Mouse (Mus musculus): Measurements from ENCODE around the gene Cd300lf. TPM values are rescaled to one million over a fixed set of nuclear protein-coding genes. Genes with fewer than 3 reads are reported as not detected.
A peak's percentile ranks its signal among the peaks of the same experiment; 100 is the strongest.

Gene Cd300lf
- total and polyA plus RNA-seq, 3 experiments, result 15.5 to 36.9 (median 35.3) TPM

DNA sequence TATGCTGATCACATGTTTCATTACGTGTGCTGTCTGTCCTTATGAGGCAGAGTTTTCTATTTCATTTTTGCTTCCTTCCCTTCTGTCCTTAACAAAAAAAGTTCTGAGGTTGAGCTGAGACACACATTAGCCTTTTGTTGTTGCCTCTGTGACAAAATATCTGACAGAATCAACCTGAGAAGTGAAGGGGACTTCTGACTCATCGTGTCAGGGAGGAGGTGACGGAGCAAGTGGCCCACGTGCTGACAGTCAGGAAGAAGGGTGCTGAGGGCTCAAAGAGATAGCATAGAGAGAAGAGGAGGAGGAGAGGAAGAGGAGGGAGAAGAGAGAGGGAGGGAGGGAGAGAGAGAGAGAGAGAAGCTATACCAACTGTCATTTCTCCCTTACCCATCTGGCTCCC, 5.3 kb downstream of the Cd300lf start (continued):
- TF ChIP-seq PAX5 (IDR thresholded peaks at IDR 0.05; ENCODE audit: low read length), result no peak
- TF ChIP-seq MYC (IDR thresholded peaks at IDR 0.05; ENCODE audit: low read depth, low read length), result no peak
- TF ChIP-seq NRF1 (IDR thresholded peaks at IDR 0.05; ENCODE audit: low read depth, low read length), result 0 out of 2 replicates have a peak, but pooled peaks have one; percentile 10
- TF ChIP-seq CHD2 (IDR thresholded peaks at IDR 0.05; ENCODE audit: low read length), result no peak; the same call in 1 of the 2 replicates
- no peak for TF ChIP-seq SIN3A (IDR thresholded peaks at IDR 0.05; ENCODE audit: low read length)
- no peak for TF ChIP-seq SMC3 (IDR thresholded peaks at IDR 0.05; ENCODE audit: low read depth, low read length)
- no peak for TF ChIP-seq GABPA (IDR thresholded peaks at IDR 0.05; ENCODE audit: insufficient replicate concordance, low read depth, low read length)
- TF ChIP-seq MAX (IDR thresholded peaks at IDR 0.05; ENCODE audit: low read length), result peak; percentile 80
- peak; percentile 33; the same call in 1 of the 2 replicates for TF ChIP-seq ELF1 (IDR thresholded peaks at IDR 0.05; ENCODE audit: low read depth, low read length)
- no peak for TF ChIP-seq ZMIZ1 (IDR thresholded peaks at IDR 0.05; ENCODE audit: low read depth, low read length)
- no peak for TF ChIP-seq MEF2A (IDR thresholded peaks at IDR 0.05; ENCODE audit: borderline replicate concordance, low read depth, low read length)
- no peak for TF ChIP-seq NELFE (IDR thresholded peaks at IDR 0.05; ENCODE audit: low read depth, low read length)

DNA sequence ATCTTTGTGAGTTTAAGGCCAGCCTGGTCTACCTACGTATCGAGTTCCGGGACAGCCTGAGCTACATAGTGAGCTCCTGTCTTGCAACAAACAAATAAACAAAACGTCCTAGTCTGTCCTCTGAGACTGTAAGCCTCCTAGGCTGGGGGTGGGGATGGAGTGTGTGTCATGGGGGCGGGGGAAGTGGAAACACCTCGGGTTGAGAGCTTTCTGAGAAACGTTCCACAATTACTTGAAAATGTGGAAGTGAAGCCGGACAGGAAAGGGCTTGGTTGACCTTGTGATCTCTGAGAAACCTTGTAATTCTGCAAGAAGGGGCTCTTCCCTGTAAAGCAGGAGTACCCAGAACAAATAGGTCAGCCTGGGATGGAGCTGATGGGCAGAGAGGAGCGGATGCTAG, 14.4 kb downstream of the Cd300lf start:
- no peak for DNase-seq (ENCODE audit: extremely low read depth)
- Histone ChIP-seq H3K27me3 (replicated peaks) (no peaks in the 10 kb centered on the region), H3K9me3 (replicated peaks; ENCODE audit: low read length) (peaks cover 14% of the 10 kb centered on the region), H3K36me3 (replicated peaks in 1 of 2; ENCODE audit: control insufficient read depth in 1 of 2, insufficient read depth in 1 of 2, low read length in 1 of 2) (peaks cover 75 to 93% of the 10 kb centered on the region in 2 experiments), H3K9ac (ENCODE audit: insufficient read depth, low read depth) (no peak overlapping the region), H3K4me3 (replicated peaks in 1 of 3; ENCODE audit: low read depth in 2 of 3, low read length in 2 of 3, poor library complexity in 1 of 3) (peak overlapping the region in 1 of 3 experiments; percentile 33), H3K4me1 (ENCODE audit: control insufficient read depth in 1 of 2, insufficient read depth in 2 of 2) (peaks cover 15 to 29% of the 10 kb centered on the region in 2 experiments), H3K27ac (ENCODE audit: insufficient read depth, low read depth) (peak overlapping the region; percentile 84), H3K4me2 (ENCODE audit: insufficient read depth, low read depth, poor library complexity, severe bottlenecking) (0 out of 2 replicates have a peak overlapping the region, but pooled peaks have one; percentile 37), H3K79me2 (replicated peaks; ENCODE audit: control insufficient read depth, extremely low read depth, insufficient read depth, poor library complexity, severe bottlenecking) (no peaks in the 10 kb centered on the region)
- in situ Hi-C loops (cut with MboI; ENCODE audit: low pct_ligation_motif_present, low pct_unique_long_range_greater_than_20kb, low sequenced_read_pairs), result no loop called here
- dilution Hi-C loops (cut with MboI; ENCODE audit: extremely low pct_ligation_motif_present, extremely low pct_unique_long_range_greater_than_20kb, low sequenced_read_pairs), result no loop called here
- peak; percentile 88 for TF ChIP-seq IRF4 (IDR thresholded peaks at IDR 0.05; ENCODE audit: low read depth, low read length)
- 0 out of 2 replicates have a peak, but pooled peaks have one; percentile 34 for TF ChIP-seq SIN3A (IDR thresholded peaks at IDR 0.05; ENCODE audit: low read length)
- 0 out of 2 replicates have a peak, but pooled peaks have one; percentile 21 for TF ChIP-seq JUND (conservative IDR thresholded peaks at IDR 0.05; ENCODE audit: low read depth, low read length)
- 0 out of 2 replicates have a peak, but pooled peaks have one; percentile 15 for TF ChIP-seq SMC3 (IDR thresholded peaks at IDR 0.05; ENCODE audit: low read depth, low read length)
- peak; percentile 65 for TF ChIP-seq TCF12 (IDR thresholded peaks at IDR 0.05; ENCODE audit: low read depth, low read length)
- no peak for TF ChIP-seq RCOR1 (conservative IDR thresholded peaks at IDR 0.05; ENCODE audit: low read depth, low read length)
- no peak for TF ChIP-seq E2F4 (IDR thresholded peaks at IDR 0.05; ENCODE audit: insufficient replicate concordance, low read depth, low read length)
- TF ChIP-seq EP300 (IDR thresholded peaks at IDR 0.05; ENCODE audit: low read length), result peak; percentile 85
- no peak for TF ChIP-seq ZNF384 (IDR thresholded peaks at IDR 0.05; ENCODE audit: low read depth, low read length)
- peak; percentile 50; the same call in 1 of the 2 replicates for TF ChIP-seq ETS1 (conservative IDR thresholded peaks at IDR 0.05; ENCODE audit: low read depth, low read length)
- 0 out of 2 replicates have a peak, but pooled peaks have one; percentile 16 for TF ChIP-seq ELF1 (IDR thresholded peaks at IDR 0.05; ENCODE audit: low read depth, low read length)
- peak; percentile 76 for TF ChIP-seq MEF2A (IDR thresholded peaks at IDR 0.05; ENCODE audit: borderline replicate concordance, low read depth, low read length)
- peak; percentile 76 for TF ChIP-seq MAZ (IDR thresholded peaks at IDR 0.05; ENCODE audit: low read depth, low read length)
- TF ChIP-seq CHD2 (IDR thresholded peaks at IDR 0.05; ENCODE audit: low read length), result peak; percentile 91
- peak; percentile 56; the same call in 1 of the 2 replicates for TF ChIP-seq BHLHE40 (IDR thresholded peaks at IDR 0.05; ENCODE audit: low read depth, low read length)
- no peak; the same call in 1 of the 2 replicates for TF ChIP-seq JUN (IDR thresholded peaks at IDR 0.05; ENCODE audit: insufficient read depth, low read depth, low read length)
